7 mouse cellular contexts compared by ENCODE assay signal in genomic region chr17:7946053-7946627, GRCm38 (mm10). TPM values are rescaled to one million over a fixed set of nuclear protein-coding genes. Genes with fewer than 3 reads are reported as not detected.
DNase-seq lines count a peak whose midpoint lies in the region; ATAC-seq and TF ChIP-seq lines count a peak whose summit lies in the region.
"Not testable (repeated sequence)": the region's sequence is repeated elsewhere in the genome, so short reads cannot be mapped to it uniquely, and the experiment has no call there.

No protein-coding gene starts in this region.

- TF ChIP-seq CTCF in liver, adult 2 months (IDR thresholded peaks at IDR 0.05; ENCODE audit: low read depth, low read length): not testable (repeated sequence)

- under 1% methylated on average over 16 of the region's 27 CpGs for WGBS in forebrain, embryonic 11.5 days
- under 1% methylated on average over 18 of the region's 27 CpGs for WGBS in heart, embryonic 13.5 days
- 0% methylated on average over 19 of the region's 27 CpGs for WGBS in intestine, embryonic 16.5 days
- WGBS in liver, adult 2 months: 0% methylated on average over 20 of the region's 27 CpGs
- WGBS in neural tube, embryonic 13.5 days: under 1% methylated on average over 19 of the region's 27 CpGs

- peak overlapping the region; percentile 53; the same call in 1 of the 2 replicates for H3K4me2 ChIP-seq in forebrain, embryonic 11.5 days (ENCODE audit: low read depth, low read length, severe bottlenecking)
- H3K4me2 ChIP-seq in heart, embryonic 13.5 days: peak overlapping the region; percentile 70
- H3K4me2 ChIP-seq in intestine, embryonic 16.5 days (ENCODE audit: low read depth, low read length): 0 out of 2 replicates have a peak overlapping the region, but pooled peaks have one; percentile 25
- H3K4me2 ChIP-seq in neural tube, embryonic 13.5 days: peak overlapping the region; percentile 58

- H3K27me3 ChIP-seq in forebrain, embryonic 11.5 days (ENCODE audit: control insufficient read depth, insufficient read depth, low read length); heart, embryonic 13.5 days (replicated peaks); intestine, embryonic 16.5 days (replicated peaks; ENCODE audit: control insufficient read depth, insufficient read depth, low read length); liver, adult 2 months (ENCODE audit: control insufficient read depth, insufficient read depth, low read length); megakaryocyte, embryonic 14.5 days (replicated peaks); neural tube, embryonic 13.5 days: not testable (repeated sequence)

- H3K4me3 ChIP-seq in brown adipose tissue, adult 24 weeks (ENCODE audit: insufficient read depth, low read depth, low read length): peak overlapping the region; percentile 87
- peak overlapping the region; percentile 44 for H3K4me3 ChIP-seq in forebrain, embryonic 11.5 days (ENCODE audit: low read depth, low read length)
- peak overlapping the region; percentile 62 for H3K4me3 ChIP-seq in heart, embryonic 13.5 days
- H3K4me3 ChIP-seq in intestine, embryonic 16.5 days (ENCODE audit: low read length): peak overlapping the region; percentile 51
- peak overlapping the region; percentile 96 for H3K4me3 ChIP-seq in liver, adult 2 months (ENCODE audit: insufficient read depth, low read depth, low read length)
- H3K4me3 ChIP-seq in megakaryocyte, embryonic 14.5 days (replicated peaks): peak overlapping the region; percentile 90
- H3K4me3 ChIP-seq in neural tube, embryonic 13.5 days: peak overlapping the region; percentile 56

- not testable (repeated sequence) for TF ChIP-seq POLR2A in liver, adult 2 months (IDR thresholded peaks at IDR 0.05; ENCODE audit: extremely low read depth, insufficient read depth, low read length)

- H3K79me2 ChIP-seq in liver, adult 2 months (ENCODE audit: control insufficient read depth, insufficient read depth, low read length): not testable (repeated sequence)

- peak overlapping the region; percentile 49; the same call in 1 of the 2 replicates for H3K9ac ChIP-seq in forebrain, embryonic 11.5 days (ENCODE audit: low read length)
- peak overlapping the region; percentile 74 for H3K9ac ChIP-seq in heart, embryonic 13.5 days
- peak overlapping the region; percentile 64 for H3K9ac ChIP-seq in intestine, embryonic 16.5 days (ENCODE audit: low read depth, low read length)
- peak overlapping the region; percentile 82 for H3K9ac ChIP-seq in liver, adult 2 months (ENCODE audit: low read depth, low read length)
- peak overlapping the region; percentile 77 for H3K9ac ChIP-seq in neural tube, embryonic 13.5 days

- DNase-seq in forebrain, embryonic 11.5 days (ENCODE audit: low spot score); liver, adult 2 months (ENCODE audit: extremely low read depth, low read depth, low spot score): not testable (repeated sequence)

- ATAC-seq in forebrain, embryonic 11.5 days (replicated peaks; ENCODE audit: low FRiP score): peak; percentile 6; the same call in 1 of the 2 replicates
- ATAC-seq in heart, embryonic 13.5 days (ENCODE audit: extremely low read depth, insufficient number of reproducible peaks, low FRiP score, low TSS enrichment): 0 out of 2 replicates have a peak, but pooled peaks have one; percentile 23
- ATAC-seq in intestine, embryonic 16.5 days: not testable (repeated sequence)
- ATAC-seq in neural tube, embryonic 13.5 days (ENCODE audit: low read depth): peak; percentile 71

- not testable (repeated sequence) for H3K4me1 ChIP-seq in brown adipose tissue, adult 24 weeks (ENCODE audit: control insufficient read depth, insufficient read depth, insufficient read length, low read length); forebrain, embryonic 11.5 days (replicated peaks; ENCODE audit: control insufficient read depth, insufficient read depth, low read length); heart, embryonic 13.5 days; intestine, embryonic 16.5 days (ENCODE audit: control insufficient read depth, insufficient read depth, low read length); liver, adult 2 months (ENCODE audit: control insufficient read depth, insufficient read depth, low read length); neural tube, embryonic 13.5 days (replicated peaks)
- peaks cover 15% of the 10 kb centered on the region for H3K4me1 ChIP-seq in megakaryocyte, embryonic 14.5 days

- not testable (repeated sequence) for H3K36me3 ChIP-seq in forebrain, embryonic 11.5 days (ENCODE audit: control insufficient read depth, insufficient read depth, low read length); heart, embryonic 13.5 days; intestine, embryonic 16.5 days (ENCODE audit: control insufficient read depth, insufficient read depth, low read length); liver, adult 2 months (ENCODE audit: control insufficient read depth, insufficient read depth, low read length); megakaryocyte, embryonic 14.5 days (replicated peaks; ENCODE audit: low read length); neural tube, embryonic 13.5 days

- not testable (repeated sequence) for H3K9me3 ChIP-seq in forebrain, embryonic 11.5 days (ENCODE audit: control insufficient read depth, low read length); heart, embryonic 13.5 days; intestine, embryonic 16.5 days (ENCODE audit: control insufficient read depth, low read length); megakaryocyte, embryonic 14.5 days; neural tube, embryonic 13.5 days

- not testable (repeated sequence) for H3K27ac ChIP-seq in brown adipose tissue, adult 24 weeks (replicated peaks; ENCODE audit: low read depth, low read length); forebrain, embryonic 11.5 days (ENCODE audit: low read depth, low read length); intestine, embryonic 16.5 days (ENCODE audit: low read length); liver, adult 2 months (replicated peaks; ENCODE audit: insufficient read depth, low read depth, low read length)
- H3K27ac ChIP-seq in heart, embryonic 13.5 days (replicated peaks): peak overlapping the region; percentile 97; the same call in 1 of the 2 replicates
- peak overlapping the region; percentile 91 for H3K27ac ChIP-seq in neural tube, embryonic 13.5 days (replicated peaks)

RNA-seq across cellular contexts. Expression of gene Rsph3a, which starts 0.7 kb away (rescaled TPM):
- polyA plus RNA-seq in brown adipose tissue, adult 24 weeks (2012; ENCODE audit: insufficient read depth, insufficient read length, missing spikeins): 112 and 159 TPM in 2 replicates
- 61.0 and 69.4 TPM in 2 replicates for polyA plus RNA-seq in forebrain, embryonic 11.5 days (2014; fragmentation: Nextera tagmentation; extraction: Ambion mirVana)
- 54.6 and 57.1 TPM in 2 replicates for polyA plus RNA-seq in heart, embryonic 13.5 days (2015; fragmentation: Nextera tagmentation; extraction: Ambion mirVana)
- 46.4 and 50.7 TPM in 2 replicates for polyA plus RNA-seq in intestine, embryonic 16.5 days (2015; fragmentation: Nextera tagmentation; extraction: Ambion mirVana)
- total RNA-seq in liver, adult 2 months (2014; rRNA removed): 16.8 and 19.5 TPM in 2 replicates
- 46.8 and 48.1 TPM in 2 replicates for polyA plus RNA-seq in liver, adult 2 months (2012; rRNA removed)
- polyA plus RNA-seq in megakaryocyte, embryonic 14.5 days (2012; ENCODE audit: insufficient read depth, low replicate concordance): 62.6 and 98.0 TPM in 2 replicates
- 67.3 and 93.0 TPM in 2 replicates for polyA plus RNA-seq in neural tube, embryonic 13.5 days (2015; fragmentation: Nextera tagmentation; extraction: Ambion mirVana)

RNA-seq across cellular contexts. Expression of gene Tagap, which starts 20.3 kb away (rescaled TPM):
- polyA plus RNA-seq in brown adipose tissue, adult 24 weeks (2012; ENCODE audit: insufficient read depth, insufficient read length, missing spikeins): 1.5 TPM in 1 of 2 replicates, not detected in the other
- polyA plus RNA-seq in forebrain, embryonic 11.5 days (2014; fragmentation: Nextera tagmentation; extraction: Ambion mirVana): 0.47 TPM in 1 of 2 replicates, not detected in the other
- 0.37 and 0.42 TPM in 2 replicates for polyA plus RNA-seq in heart, embryonic 13.5 days (2015; fragmentation: Nextera tagmentation; extraction: Ambion mirVana)
- polyA plus RNA-seq in intestine, embryonic 16.5 days (2015; fragmentation: Nextera tagmentation; extraction: Ambion mirVana): 1.6 and 1.7 TPM in 2 replicates
- 0.28 and 0.67 TPM in 2 replicates for total RNA-seq in liver, adult 2 months (2014; rRNA removed)
- polyA plus RNA-seq in liver, adult 2 months (2012; rRNA removed): 0.26 and 0.51 TPM in 2 replicates
- polyA plus RNA-seq in megakaryocyte, embryonic 14.5 days (2012; ENCODE audit: insufficient read depth, low replicate concordance): 0.49 TPM in 1 of 2 replicates, not detected in the other
- polyA plus RNA-seq in neural tube, embryonic 13.5 days (2015; fragmentation: Nextera tagmentation; extraction: Ambion mirVana): 0.36 and 0.43 TPM in 2 replicates

Comparison
In these comparisons a context has a peak if more than half of its experiments do, and no peak if none do; other contexts are left out.
1. H3K4me3 ChIP-seq: peak in every context shown above with its lines; median percentile 96 in liver, adult 2 months; 90 in megakaryocyte, embryonic 14.5 days; 87 in brown adipose tissue, adult 24 weeks; 62 in heart, embryonic 13.5 days; 56 in neural tube, embryonic 13.5 days; 51 in intestine, embryonic 16.5 days; 44 in forebrain, embryonic 11.5 days.